Mouse (Mus musculus): Measurements from ENCODE around the gene Svep1. TPM values are rescaled to one million over a fixed set of nuclear protein-coding genes. Genes with fewer than 3 reads are reported as not detected.

Gene Svep1
- polyA plus RNA-seq, 1 experiment from 2014 or later: 5.2 TPM

DNA sequence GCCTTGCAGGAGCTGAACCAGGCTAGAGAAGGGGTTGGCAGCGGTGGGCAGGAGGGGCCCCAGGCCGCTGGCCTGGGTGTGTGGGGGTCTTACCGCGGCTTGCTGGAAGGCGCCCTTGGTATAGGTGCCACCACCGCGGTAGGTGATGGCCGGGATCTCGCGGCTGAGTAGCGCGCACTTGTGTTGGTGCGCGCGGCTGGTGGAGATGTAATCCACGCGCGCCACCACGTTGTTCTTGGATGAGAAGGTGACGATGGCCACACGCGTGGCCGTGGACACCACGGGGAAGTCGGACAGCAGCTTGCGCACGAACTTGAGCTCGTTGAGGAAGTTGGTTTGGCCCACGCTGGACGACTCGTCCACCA is 927 bp downstream of the Svep1 start:
- H3K27me3 ChIP-seq (replicated peaks; ENCODE audit: control insufficient read depth, insufficient read depth, low read length): peaks cover 13% of the 10 kb centered on the region
- H3K4me1 ChIP-seq (ENCODE audit: control insufficient read depth, insufficient read depth, low read length): peaks cover 6% of the 10 kb centered on the region
- WGBS: 0% methylated on average over 31 of the region's 31 CpGs
- H3K9ac ChIP-seq (ENCODE audit: low read depth, low read length): peak overlapping the region; percentile 77
- peak overlapping the region; percentile 68 for H3K4me3 ChIP-seq (ENCODE audit: low read length)
- H3K27ac ChIP-seq (ENCODE audit: low read length): peak overlapping the region; percentile 81
- ATAC-seq: peak; percentile 62
- peak overlapping the region; percentile 82 for H3K4me2 ChIP-seq (ENCODE audit: low read depth, low read length)
- no peaks in the 10 kb centered on the region for H3K9me3 ChIP-seq (ENCODE audit: control insufficient read depth, low read length)
- no peaks in the 10 kb centered on the region for H3K36me3 ChIP-seq (ENCODE audit: control insufficient read depth, insufficient read depth, low read length)

DNA sequence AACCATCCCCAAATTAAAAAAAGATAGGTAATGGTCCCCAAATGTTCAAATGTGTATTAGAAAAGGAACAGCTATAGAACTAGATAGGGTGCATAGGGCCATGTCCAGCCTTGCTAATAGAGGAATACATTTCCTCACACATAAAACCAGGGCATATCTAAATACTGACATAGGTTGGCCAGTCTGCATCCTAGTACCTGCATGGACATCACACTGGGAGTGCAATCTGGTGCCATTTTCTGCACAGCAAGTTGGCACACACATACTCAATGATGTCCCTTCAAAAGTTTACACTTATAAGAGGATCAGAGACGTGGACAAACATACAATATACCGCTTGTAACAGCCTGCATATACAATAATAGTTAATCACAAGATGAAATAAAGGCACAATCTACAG is 5.0 kb downstream of the Svep1 start:
- no peaks in the 10 kb centered on the region for H3K36me3 ChIP-seq (ENCODE audit: control insufficient read depth, insufficient read depth, low read length)
- no peak overlapping the region for H3K9ac ChIP-seq (ENCODE audit: low read depth, low read length)
- no peaks in the 10 kb centered on the region for H3K9me3 ChIP-seq (ENCODE audit: control insufficient read depth, low read length)
- peaks cover 10% of the 10 kb centered on the region for H3K27me3 ChIP-seq (replicated peaks; ENCODE audit: control insufficient read depth, insufficient read depth, low read length)
- H3K4me2 ChIP-seq (ENCODE audit: low read depth, low read length): no peak overlapping the region
- no peak for ATAC-seq
- WGBS: 90% methylated on average over 2 of the region's 2 CpGs
- H3K4me3 ChIP-seq (ENCODE audit: low read length): no peak overlapping the region
- H3K4me1 ChIP-seq (ENCODE audit: control insufficient read depth, insufficient read depth, low read length): peaks cover 6% of the 10 kb centered on the region
- H3K27ac ChIP-seq (ENCODE audit: low read length): no peak overlapping the region

DNA sequence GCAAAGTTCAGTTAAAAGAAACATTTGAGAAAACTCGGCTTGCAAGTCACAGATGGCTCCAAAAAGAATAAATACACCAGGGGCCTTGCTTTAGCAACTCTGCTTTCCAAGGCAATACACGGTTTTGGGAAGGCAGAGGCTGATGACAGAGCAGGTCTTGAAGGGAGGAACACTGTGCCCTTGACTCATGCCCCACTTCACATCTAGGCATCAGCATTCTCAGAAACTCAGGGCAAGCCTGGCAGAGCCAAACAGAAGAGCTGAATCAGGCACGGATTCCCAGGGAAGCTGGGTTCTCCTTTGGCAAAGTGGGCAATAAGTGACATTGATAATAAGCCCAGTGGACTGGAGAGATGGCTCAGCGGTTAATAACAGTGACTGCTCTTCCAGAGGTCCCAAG is 5.8 kb downstream of the Svep1 start:
- Histone ChIP-seq H3K27ac (ENCODE audit: low read length) (no peak overlapping the region), H3K4me3 (ENCODE audit: low read length) (no peak overlapping the region), H3K4me2 (ENCODE audit: low read depth, low read length) (no peak overlapping the region), H3K27me3 (replicated peaks; ENCODE audit: control insufficient read depth, insufficient read depth, low read length) (peaks cover 5% of the 10 kb centered on the region), H3K9me3 (ENCODE audit: control insufficient read depth, low read length) (peaks cover 1% of the 10 kb centered on the region), H3K9ac (ENCODE audit: low read depth, low read length) (no peak overlapping the region), H3K36me3 (ENCODE audit: control insufficient read depth, insufficient read depth, low read length) (no peaks in the 10 kb centered on the region), H3K4me1 (ENCODE audit: control insufficient read depth, insufficient read depth, low read length) (peaks cover 6% of the 10 kb centered on the region)
- WGBS: 64% methylated on average over 4 of the region's 4 CpGs
- no peak for ATAC-seq

DNA sequence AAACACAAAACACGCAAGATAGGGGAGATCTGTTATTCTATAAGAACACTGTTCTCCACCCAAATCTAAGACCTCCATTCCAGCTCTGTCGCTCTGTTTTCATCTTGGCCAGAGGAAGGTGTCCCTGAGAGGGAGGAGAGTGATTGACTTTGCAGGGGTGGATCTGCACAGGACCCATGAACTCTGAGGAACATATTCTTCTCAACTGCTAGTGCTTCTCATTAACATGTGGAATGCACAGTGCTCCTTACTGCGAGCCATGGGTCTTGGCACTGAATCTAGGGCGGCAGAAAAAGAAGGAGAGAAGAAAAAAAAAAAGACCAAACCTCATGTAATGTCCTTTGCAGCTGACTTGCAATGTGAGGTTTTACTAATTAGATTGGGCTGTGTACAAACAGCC is 9.4 kb downstream of the Svep1 start:
- H3K9me3 ChIP-seq (ENCODE audit: control insufficient read depth, low read length): peaks cover 5% of the 10 kb centered on the region
- H3K4me2 ChIP-seq (ENCODE audit: low read depth, low read length): no peak overlapping the region
- 80% methylated on average over 4 of the region's 4 CpGs for WGBS
- H3K4me3 ChIP-seq (ENCODE audit: low read length): no peak overlapping the region
- H3K4me1 ChIP-seq (ENCODE audit: control insufficient read depth, insufficient read depth, low read length): peaks cover 3% of the 10 kb centered on the region; the same call in 1 of the 2 replicates
- no peaks in the 10 kb centered on the region for H3K36me3 ChIP-seq (ENCODE audit: control insufficient read depth, insufficient read depth, low read length)
- no peaks in the 10 kb centered on the region for H3K27me3 ChIP-seq (replicated peaks; ENCODE audit: control insufficient read depth, insufficient read depth, low read length)
- no peak overlapping the region for H3K27ac ChIP-seq (ENCODE audit: low read length)
- ATAC-seq: no peak
- H3K9ac ChIP-seq (ENCODE audit: low read depth, low read length): no peak overlapping the region

DNA sequence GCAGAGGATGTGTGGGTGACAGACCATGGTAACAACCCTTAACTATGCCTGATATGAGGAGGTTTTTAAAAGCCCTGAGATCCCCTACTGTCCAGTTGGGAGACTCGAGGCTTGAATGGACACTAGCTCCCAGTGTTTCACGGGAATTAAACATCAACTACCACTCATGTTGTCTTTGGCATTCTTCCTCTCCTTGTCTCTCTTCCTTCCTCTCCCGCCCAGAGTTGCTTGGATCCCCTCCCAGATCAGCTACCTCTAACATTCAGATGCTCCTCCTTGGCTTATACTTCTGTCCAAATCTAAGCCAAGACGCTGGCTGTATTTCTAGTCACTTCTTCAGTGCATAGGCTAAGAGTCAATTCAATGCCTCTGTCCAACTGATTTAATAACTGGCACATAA is 9.9 kb downstream of the Svep1 start:
- H3K4me2 ChIP-seq (ENCODE audit: low read depth, low read length): no peak overlapping the region
- H3K36me3 ChIP-seq (ENCODE audit: control insufficient read depth, insufficient read depth, low read length): no peaks in the 10 kb centered on the region
- no peaks in the 10 kb centered on the region for H3K27me3 ChIP-seq (replicated peaks; ENCODE audit: control insufficient read depth, insufficient read depth, low read length)
- peaks cover 5% of the 10 kb centered on the region for H3K9me3 ChIP-seq (ENCODE audit: control insufficient read depth, low read length)
- no peak overlapping the region for H3K27ac ChIP-seq (ENCODE audit: low read length)
- H3K4me3 ChIP-seq (ENCODE audit: low read length): no peak overlapping the region
- H3K4me1 ChIP-seq (ENCODE audit: control insufficient read depth, insufficient read depth, low read length): peaks cover 3% of the 10 kb centered on the region; the same call in 1 of the 2 replicates
- no peak for ATAC-seq
- H3K9ac ChIP-seq (ENCODE audit: low read depth, low read length): no peak overlapping the region
- 68% methylated on average over 4 of the region's 4 CpGs for WGBS

DNA sequence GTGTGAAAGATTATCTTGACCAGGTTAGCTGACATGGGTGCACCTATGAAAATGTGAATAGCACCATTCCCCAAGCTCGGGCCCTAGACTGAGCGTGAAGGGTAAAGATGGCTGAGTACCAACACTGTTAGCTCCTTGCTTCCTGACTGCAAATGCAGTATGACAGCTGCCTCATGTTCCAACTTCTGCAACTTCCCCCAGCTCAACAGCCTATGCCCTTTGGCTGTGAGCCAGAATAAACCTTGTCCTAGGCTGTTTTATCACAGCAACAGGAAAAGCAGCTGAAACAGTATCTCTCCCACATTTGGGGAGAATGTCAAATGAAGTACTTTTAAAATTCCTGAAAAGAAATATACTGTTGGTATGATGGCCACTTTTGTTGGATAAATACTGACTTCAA is 10.7 kb downstream of the Svep1 start:
- Histone ChIP-seq H3K4me3 (ENCODE audit: low read length) (no peak overlapping the region), H3K9ac (ENCODE audit: low read depth, low read length) (no peak overlapping the region), H3K36me3 (ENCODE audit: control insufficient read depth, insufficient read depth, low read length) (no peaks in the 10 kb centered on the region), H3K27me3 (replicated peaks; ENCODE audit: control insufficient read depth, insufficient read depth, low read length) (no peaks in the 10 kb centered on the region), H3K4me1 (ENCODE audit: control insufficient read depth, insufficient read depth, low read length) (peaks cover 3% of the 10 kb centered on the region; the same call in 1 of the 2 replicates), H3K27ac (ENCODE audit: low read length) (no peak overlapping the region), H3K4me2 (ENCODE audit: low read depth, low read length) (no peak overlapping the region), H3K9me3 (ENCODE audit: control insufficient read depth, low read length) (peaks cover 5% of the 10 kb centered on the region)
- no peak for ATAC-seq
- 79% methylated on average over 2 of the region's 2 CpGs for WGBS

DNA sequence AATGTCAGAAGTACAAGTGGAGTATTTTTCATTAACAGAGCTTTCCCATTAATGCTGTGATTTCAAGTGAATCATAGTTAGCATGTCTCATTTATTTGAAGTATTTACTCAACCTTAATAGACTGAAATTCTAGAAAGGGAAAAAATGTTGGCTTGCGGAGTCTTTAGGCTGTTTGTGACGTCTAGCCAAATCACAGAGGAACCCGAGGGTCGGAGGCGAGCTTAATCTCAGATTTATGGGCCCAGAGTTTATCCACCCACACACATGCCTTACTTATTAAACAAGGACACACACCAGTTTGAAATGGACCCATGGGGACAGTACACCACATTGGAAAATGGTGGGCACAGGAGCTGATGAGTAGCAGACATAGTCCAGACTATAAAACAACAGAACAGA is 17.4 kb downstream of the Svep1 start:
- no peak overlapping the region for H3K4me2 ChIP-seq (ENCODE audit: low read depth, low read length)
- H3K36me3 ChIP-seq (ENCODE audit: control insufficient read depth, insufficient read depth, low read length): no peaks in the 10 kb centered on the region
- no peak overlapping the region for H3K9ac ChIP-seq (ENCODE audit: low read depth, low read length)
- H3K9me3 ChIP-seq (ENCODE audit: control insufficient read depth, low read length): no peaks in the 10 kb centered on the region
- no peak overlapping the region for H3K27ac ChIP-seq (ENCODE audit: low read length)
- no peaks in the 10 kb centered on the region for H3K27me3 ChIP-seq (replicated peaks; ENCODE audit: control insufficient read depth, insufficient read depth, low read length)
- H3K4me1 ChIP-seq (ENCODE audit: control insufficient read depth, insufficient read depth, low read length): no peaks in the 10 kb centered on the region
- WGBS: 67% methylated on average over 5 of the region's 5 CpGs
- H3K4me3 ChIP-seq (ENCODE audit: low read length): no peak overlapping the region
- ATAC-seq: no peak

DNA sequence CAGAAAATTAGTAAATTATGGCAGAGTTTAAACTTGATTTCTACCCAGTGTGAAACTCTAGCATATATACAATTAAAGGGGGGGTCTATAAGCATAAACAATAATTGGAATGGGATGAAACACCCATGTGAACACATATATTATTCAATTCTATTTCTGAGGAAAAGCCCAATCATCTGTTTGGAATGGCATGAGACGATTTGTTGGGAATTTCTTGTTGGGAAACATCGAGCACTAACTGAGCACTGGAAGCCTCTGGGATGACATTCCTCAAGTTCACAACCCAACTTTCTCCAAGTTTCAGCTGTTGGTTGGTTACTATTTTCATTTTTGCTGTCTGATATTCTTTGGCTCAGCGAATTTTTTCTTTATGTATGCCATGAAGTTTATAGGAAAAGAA is 21.3 kb downstream of the Svep1 start:
- ATAC-seq: no peak
- Histone ChIP-seq H3K4me3 (ENCODE audit: low read length) (no peak overlapping the region), H3K9me3 (ENCODE audit: control insufficient read depth, low read length) (no peaks in the 10 kb centered on the region), H3K36me3 (ENCODE audit: control insufficient read depth, insufficient read depth, low read length) (no peaks in the 10 kb centered on the region), H3K4me1 (ENCODE audit: control insufficient read depth, insufficient read depth, low read length) (no peaks in the 10 kb centered on the region), H3K27me3 (replicated peaks; ENCODE audit: control insufficient read depth, insufficient read depth, low read length) (no peaks in the 10 kb centered on the region), H3K27ac (ENCODE audit: low read length) (peak overlapping the region; percentile 72; the same call in 1 of the 2 replicates), H3K4me2 (ENCODE audit: low read depth, low read length) (no peak overlapping the region), H3K9ac (ENCODE audit: low read depth, low read length) (no peak overlapping the region)
- WGBS: 66% methylated on average over 3 of the region's 3 CpGs

DNA sequence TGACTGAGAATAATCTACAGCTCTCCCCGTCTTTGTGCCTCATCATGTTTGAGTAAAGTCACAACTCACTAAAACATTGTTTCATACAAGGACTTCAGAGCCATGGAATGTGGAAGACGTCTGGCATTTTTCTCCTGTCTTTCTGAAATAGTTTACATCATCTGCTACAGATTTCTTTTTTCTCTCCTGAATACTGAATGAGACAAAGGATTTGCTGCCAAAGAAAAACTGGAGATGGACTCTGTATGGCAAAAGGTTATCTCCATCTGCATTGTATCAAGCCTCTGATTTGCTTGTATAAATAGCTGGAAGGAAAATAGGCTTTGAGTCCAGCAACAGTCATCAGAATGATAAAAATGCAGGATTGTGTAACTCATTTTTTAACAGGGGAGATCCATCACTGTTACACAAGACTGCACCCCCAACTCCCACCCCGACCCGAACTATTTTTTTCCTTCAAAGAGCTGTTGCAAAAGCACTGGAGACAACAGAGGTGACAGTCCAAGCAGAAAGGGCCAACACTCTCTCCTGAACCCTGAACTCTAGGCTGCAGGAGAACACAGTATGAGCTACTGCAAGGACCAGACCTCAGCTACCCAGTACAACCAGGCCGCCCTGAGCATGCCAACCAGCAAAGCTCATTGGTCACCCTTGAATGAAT is 21.8 kb downstream of the Svep1 start:
- no peak overlapping the region for H3K4me2 ChIP-seq (ENCODE audit: low read depth, low read length)
- H3K27me3 ChIP-seq (replicated peaks; ENCODE audit: control insufficient read depth, insufficient read depth, low read length): no peaks in the 10 kb centered on the region
- no peaks in the 10 kb centered on the region for H3K4me1 ChIP-seq (ENCODE audit: control insufficient read depth, insufficient read depth, low read length)
- no peaks in the 10 kb centered on the region for H3K36me3 ChIP-seq (ENCODE audit: control insufficient read depth, insufficient read depth, low read length)
- peak; percentile 56 for ATAC-seq
- H3K9ac ChIP-seq (ENCODE audit: low read depth, low read length): no peak overlapping the region
- H3K9me3 ChIP-seq (ENCODE audit: control insufficient read depth, low read length): no peaks in the 10 kb centered on the region
- no peak overlapping the region for H3K4me3 ChIP-seq (ENCODE audit: low read length)
- WGBS: 56% methylated on average over 5 of the region's 5 CpGs
- peak overlapping the region; percentile 72; the same call in 1 of the 2 replicates for H3K27ac ChIP-seq (ENCODE audit: low read length)

DNA sequence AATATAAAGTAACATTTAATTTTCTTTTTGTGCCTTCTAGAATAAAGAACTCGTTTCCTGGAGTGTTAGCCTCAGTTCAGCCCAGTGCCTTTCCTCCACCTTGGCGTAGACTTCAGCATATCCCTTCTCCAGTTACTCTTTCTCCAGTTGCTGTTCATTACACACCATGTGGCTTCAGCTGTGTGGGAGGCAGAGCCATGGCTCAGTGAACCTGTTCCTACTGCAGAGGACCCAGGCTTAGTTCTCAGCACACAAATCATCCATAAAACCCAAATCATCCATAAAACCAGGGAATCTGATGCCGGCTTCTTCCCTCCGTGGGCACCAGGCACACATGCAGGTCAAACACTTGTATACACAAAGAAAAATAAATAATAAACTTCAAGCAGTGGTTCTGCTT is 22.8 kb downstream of the Svep1 start:
- WGBS: 77% methylated on average over 4 of the region's 4 CpGs
- no peak for ATAC-seq
- Histone ChIP-seq H3K4me2 (ENCODE audit: low read depth, low read length) (no peak overlapping the region), H3K9me3 (ENCODE audit: control insufficient read depth, low read length) (no peaks in the 10 kb centered on the region), H3K4me3 (ENCODE audit: low read length) (no peak overlapping the region), H3K9ac (ENCODE audit: low read depth, low read length) (no peak overlapping the region), H3K27me3 (replicated peaks; ENCODE audit: control insufficient read depth, insufficient read depth, low read length) (no peaks in the 10 kb centered on the region), H3K36me3 (ENCODE audit: control insufficient read depth, insufficient read depth, low read length) (no peaks in the 10 kb centered on the region), H3K27ac (ENCODE audit: low read length) (peak overlapping the region; percentile 48; the same call in 1 of the 2 replicates), H3K4me1 (ENCODE audit: control insufficient read depth, insufficient read depth, low read length) (no peaks in the 10 kb centered on the region)
